Mouse (Mus musculus) limb, embryonic 13.5 days (tissue): ENCODE results near the gene Zfp3. TPM values are rescaled to one million over a fixed set of nuclear protein-coding genes. Genes with fewer than 3 reads are reported as not detected.

Source experiments
- ATAC-seq: fragments of 200-750 bp; cut with Nextera tagmentation; 2 replicates; pipeline ENCODE4 v1.8.0; 2017; ENCODE audit warnings: low read depth, moderate number of reproducible peaks, moderate TSS enrichment; ENCODE audit not compliant: low FRiP score
- H3K27ac ChIP-seq: fragments of 300-500 bp; sonication (generic); 2 replicates; pipeline ENCODE4 v1.5.1; 2015; ENCODE audit warnings: inconsistent platforms, mild to moderate bottlenecking, moderate library complexity
- H3K27me3 ChIP-seq: fragments of 300-500 bp; sonication (generic); 2 replicates; pipeline ENCODE4 v1.6.1; 2015; ENCODE audit warnings: mild to moderate bottlenecking, inconsistent platforms
- H3K36me3 ChIP-seq: fragments of 300-500 bp; sonication (generic); 2 replicates; pipeline ENCODE4 v1.6.1; 2015; ENCODE audit warnings: inconsistent platforms, mild to moderate bottlenecking, moderate library complexity
- H3K4me1 ChIP-seq: fragments of 300-500 bp; sonication (generic); 2 replicates; pipeline ENCODE4 v1.6.1; 2015; ENCODE audit warnings: inconsistent platforms
- H3K4me2 ChIP-seq: fragments of 300-500 bp; sonication (generic); replicated peaks from 2 replicates; pipeline ENCODE4 v1.6.1; 2015; ENCODE audit warnings: inconsistent platforms, mild to moderate bottlenecking, moderate library complexity
- H3K4me3 ChIP-seq: fragments of 300-500 bp; sonication (generic); 2 replicates; pipeline ENCODE4 v1.5.1; 2015; ENCODE audit warnings: moderate library complexity, mild to moderate bottlenecking, inconsistent platforms
- H3K9ac ChIP-seq: fragments of 300-500 bp; sonication (generic); 2 replicates; pipeline ENCODE4 v1.6.1; 2015; ENCODE audit warnings: mild to moderate bottlenecking, inconsistent platforms
- H3K9me3 ChIP-seq: fragments of 300-500 bp; sonication (generic); 2 replicates; pipeline ENCODE4 v1.6.1; 2016; ENCODE audit warnings: inconsistent platforms
- WGBS: fragments of 180-500 bp; shearing (Covaris S2); methylation state at CpG from one replicate; pipeline ENCODE4 v1.1.7; 2015; 5-methylcytosine and 5-hydroxymethylcytosine counted together
- polyA plus RNA-seq: library from polyadenylated mRNA; unstranded; fragments of >200 nt; fragmentation: Nextera tagmentation; extraction: Ambion mirVana; gene quantifications from 2 replicates; pipeline ENCODE4 v1.2.1, GENCODE M21; 2015

Zfp3 gene
- polyA plus RNA-seq, 1 experiment from 2014 or later, result 6.8 TPM

DNA sequence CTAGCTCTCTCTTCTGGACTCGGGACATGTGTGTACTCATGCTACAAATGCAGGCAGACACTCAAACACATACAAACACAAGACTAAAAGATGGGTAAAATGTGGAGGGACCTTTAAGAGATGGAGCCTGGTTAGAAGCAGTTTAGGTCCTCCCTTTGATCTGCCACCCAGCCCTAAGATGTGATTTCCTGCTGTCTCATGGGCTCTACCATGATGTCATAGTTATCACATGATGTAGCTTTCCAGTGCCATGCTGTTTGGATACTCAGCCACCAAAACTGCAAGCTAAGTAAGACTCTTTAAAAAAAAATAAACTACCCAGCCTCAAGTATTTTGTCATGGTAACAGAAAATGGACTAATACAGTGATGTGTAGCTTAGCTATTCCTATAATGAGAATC, 28.4 kb downstream of the Zfp3 start:
- no peaks in the 10 kb centered on the region for H3K4me1 ChIP-seq
- no peak for ATAC-seq
- H3K4me2 ChIP-seq, result no peak overlapping the region
- H3K9ac ChIP-seq, result no peak overlapping the region
- H3K36me3 ChIP-seq, result no peaks in the 10 kb centered on the region
- H3K4me3 ChIP-seq, result no peak overlapping the region
- 84% methylated on average over 1 of the region's 1 CpGs for WGBS
- H3K27ac ChIP-seq, result no peak overlapping the region
- no peaks in the 10 kb centered on the region for H3K27me3 ChIP-seq
- H3K9me3 ChIP-seq, result no peaks in the 10 kb centered on the region

- no peak overlapping the region for H3K4me2 ChIP-seq
- H3K4me3 ChIP-seq, result no peak overlapping the region
- no peaks in the 10 kb centered on the region for H3K4me1 ChIP-seq
- H3K9ac ChIP-seq, result no peak overlapping the region
- H3K27ac ChIP-seq, result no peak overlapping the region
- no peaks in the 10 kb centered on the region for H3K27me3 ChIP-seq
- no peaks in the 10 kb centered on the region for H3K36me3 ChIP-seq
- no peaks in the 10 kb centered on the region for H3K9me3 ChIP-seq
- no peak for ATAC-seq
- 90% methylated on average over 2 of the region's 2 CpGs for WGBS
Measured at GRCm38 (mm10) chr11:70802208-70802864, 38.3 kb downstream of the Zfp3 start.

- H3K4me1 ChIP-seq, result no peaks in the 10 kb centered on the region
- H3K27me3 ChIP-seq, result no peaks in the 10 kb centered on the region
- H3K9me3 ChIP-seq, result no peaks in the 10 kb centered on the region
- no peak overlapping the region for H3K9ac ChIP-seq
- H3K36me3 ChIP-seq, result no peaks in the 10 kb centered on the region
- H3K4me3 ChIP-seq, result no peak overlapping the region
- H3K4me2 ChIP-seq, result no peak overlapping the region
- 71% methylated on average over 2 of the region's 2 CpGs for WGBS
- no peak for ATAC-seq
- no peak overlapping the region for H3K27ac ChIP-seq
Measured at GRCm38 (mm10) chr11:70802865-70803261, 38.9 kb downstream of the Zfp3 start.

- H3K4me2 ChIP-seq, result no peak overlapping the region
- 78% methylated on average over 6 of the region's 6 CpGs for WGBS
- no peaks in the 10 kb centered on the region for H3K27me3 ChIP-seq
- no peak overlapping the region for H3K4me3 ChIP-seq
- no peak overlapping the region for H3K9ac ChIP-seq
- H3K9me3 ChIP-seq, result no peaks in the 10 kb centered on the region
- ATAC-seq, result no peak
- H3K4me1 ChIP-seq, result no peaks in the 10 kb centered on the region
- H3K36me3 ChIP-seq, result no peaks in the 10 kb centered on the region
- H3K27ac ChIP-seq, result no peak overlapping the region
Measured at GRCm38 (mm10) chr11:70803711-70804200, 39.7 kb downstream of the Zfp3 start.

DNA sequence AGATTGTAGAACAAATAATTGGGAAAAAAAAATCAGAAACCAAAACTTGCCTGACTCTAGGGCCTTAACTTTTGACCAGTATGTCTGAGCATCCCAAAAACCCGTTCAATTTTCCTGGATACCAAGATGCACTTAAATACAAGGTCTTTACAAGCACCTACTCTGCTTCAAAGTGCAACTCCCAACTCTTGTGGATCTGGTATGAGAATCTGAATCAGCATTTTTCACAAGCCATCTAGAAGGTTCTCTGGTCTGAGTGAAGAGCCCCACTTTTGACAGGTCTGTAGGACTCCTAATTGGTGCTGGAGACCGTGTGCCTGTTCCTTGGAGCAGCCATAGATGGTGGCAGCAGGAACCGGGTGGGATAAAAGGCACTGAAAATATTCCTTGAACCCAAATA, 40.4 kb downstream of the Zfp3 start:
- Histone ChIP-seq H3K4me2 (no peak overlapping the region), H3K27me3 (no peaks in the 10 kb centered on the region), H3K27ac (no peak overlapping the region), H3K9ac (no peak overlapping the region), H3K36me3 (no peaks in the 10 kb centered on the region), H3K4me1 (no peaks in the 10 kb centered on the region), H3K9me3 (no peaks in the 10 kb centered on the region), H3K4me3 (no peak overlapping the region)
- no peak for ATAC-seq
- 72% methylated on average over 3 of the region's 3 CpGs for WGBS

DNA sequence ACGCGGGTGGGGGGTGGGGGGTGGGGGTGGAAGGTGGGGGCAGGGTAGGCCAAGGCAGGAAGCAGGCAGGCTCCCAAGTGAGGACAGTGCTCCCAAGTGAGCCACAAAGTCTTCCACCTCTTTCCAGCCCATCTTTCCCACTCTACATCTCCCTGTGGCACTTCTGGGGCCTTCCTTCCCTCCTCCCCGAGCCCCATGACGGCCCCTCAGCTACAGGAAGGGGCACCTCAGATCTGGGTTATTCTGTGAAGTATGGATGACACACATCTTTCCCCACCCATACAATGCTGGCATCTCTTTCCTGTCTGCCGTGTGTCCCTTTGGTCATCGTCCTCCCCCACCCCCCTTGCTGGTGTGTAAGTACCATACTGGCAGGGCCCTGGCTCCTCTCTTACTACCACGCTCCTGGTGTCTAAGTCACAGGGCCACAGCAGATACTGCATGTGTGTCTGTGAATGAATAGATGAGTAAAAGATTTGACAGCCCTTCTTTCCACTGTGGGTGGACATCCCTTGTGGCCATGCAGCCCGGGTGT, 41.7 kb downstream of the Zfp3 start:
- Histone ChIP-seq H3K4me1 (no peaks in the 10 kb centered on the region), H3K27me3 (no peaks in the 10 kb centered on the region), H3K36me3 (no peaks in the 10 kb centered on the region), H3K4me2 (no peak overlapping the region), H3K9me3 (no peaks in the 10 kb centered on the region), H3K9ac (no peak overlapping the region), H3K27ac (no peak overlapping the region), H3K4me3 (no peak overlapping the region)
- no peak for ATAC-seq
- 86% methylated on average over 8 of the region's 8 CpGs for WGBS

DNA sequence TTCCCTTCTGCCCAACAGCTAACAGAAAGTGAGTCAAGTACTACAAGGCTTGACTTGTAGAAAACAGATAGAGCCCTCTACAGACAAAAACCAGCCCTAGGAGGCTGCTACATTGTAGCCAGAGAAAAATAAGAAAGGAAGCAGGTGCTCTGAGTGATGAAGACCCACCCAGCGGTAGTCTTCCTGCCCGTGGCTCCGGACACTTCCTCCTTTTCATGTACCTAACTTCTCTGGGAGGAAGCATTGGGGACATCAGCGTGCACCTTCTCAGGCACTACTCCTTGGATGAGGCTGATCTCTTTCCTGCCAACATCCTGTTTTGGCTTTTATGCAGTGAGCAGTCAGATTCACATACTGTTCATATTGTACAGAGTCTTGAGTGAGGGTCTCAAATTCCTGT, 42.7 kb downstream of the Zfp3 start:
- Histone ChIP-seq H3K27ac (no peak overlapping the region), H3K4me3 (no peak overlapping the region), H3K9ac (no peak overlapping the region), H3K9me3 (no peaks in the 10 kb centered on the region), H3K4me1 (no peaks in the 10 kb centered on the region), H3K36me3 (no peaks in the 10 kb centered on the region), H3K4me2 (no peak overlapping the region), H3K27me3 (no peaks in the 10 kb centered on the region)
- no peak for ATAC-seq
- WGBS, result 85% methylated on average over 4 of the region's 4 CpGs

DNA sequence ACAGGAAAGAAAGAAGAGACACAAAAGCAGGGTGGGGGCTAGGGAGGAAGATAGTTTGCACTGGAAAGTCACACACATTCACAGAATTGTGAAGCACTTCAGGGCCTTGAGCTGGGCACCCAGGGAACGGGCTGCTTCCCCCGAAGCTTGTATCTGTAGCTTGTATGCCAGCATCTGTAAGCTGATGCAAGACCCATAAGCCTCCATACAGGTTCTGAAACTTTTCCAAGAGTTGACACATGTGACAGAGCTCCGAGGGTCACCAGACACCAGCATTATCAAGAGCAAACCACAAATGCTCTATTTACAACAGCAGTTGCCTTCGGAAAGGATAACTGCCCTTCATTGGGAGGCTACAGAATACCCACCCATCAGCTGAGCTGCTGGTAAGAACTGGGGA, 43.6 kb downstream of the Zfp3 start:
- Histone ChIP-seq H3K4me1 (no peaks in the 10 kb centered on the region), H3K9me3 (no peaks in the 10 kb centered on the region), H3K27ac (no peak overlapping the region), H3K4me3 (no peak overlapping the region), H3K36me3 (no peaks in the 10 kb centered on the region), H3K27me3 (no peaks in the 10 kb centered on the region), H3K9ac (no peak overlapping the region), H3K4me2 (no peak overlapping the region)
- no peak for ATAC-seq
- WGBS, result 86% methylated on average over 4 of the region's 4 CpGs

DNA sequence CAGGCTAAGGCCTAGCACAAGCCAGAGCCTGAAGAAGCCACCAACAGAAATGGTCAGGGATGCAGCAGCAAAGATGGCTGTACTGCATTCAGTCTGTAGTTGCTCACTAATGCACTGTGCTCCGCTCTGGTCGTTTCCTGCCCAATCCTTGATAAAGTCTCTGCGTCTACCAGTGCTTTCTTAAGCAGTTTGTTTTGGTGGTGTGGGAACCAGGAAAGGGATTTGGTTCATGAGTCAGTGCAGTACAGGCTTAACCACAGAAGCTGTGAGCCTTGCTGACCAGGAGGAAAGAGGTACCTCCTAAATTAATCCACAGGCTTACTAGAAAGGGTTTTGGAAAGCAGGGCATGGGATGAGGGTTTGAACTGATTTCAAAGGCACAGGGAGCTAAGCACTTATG, 44.1 kb downstream of the Zfp3 start:
- no peak overlapping the region for H3K9ac ChIP-seq
- no peaks in the 10 kb centered on the region for H3K4me1 ChIP-seq
- H3K36me3 ChIP-seq, result no peaks in the 10 kb centered on the region
- H3K4me3 ChIP-seq, result no peak overlapping the region
- ATAC-seq, result no peak
- H3K9me3 ChIP-seq, result no peaks in the 10 kb centered on the region
- 73% methylated on average over 3 of the region's 3 CpGs for WGBS
- no peaks in the 10 kb centered on the region for H3K27me3 ChIP-seq
- H3K4me2 ChIP-seq, result no peak overlapping the region
- no peak overlapping the region for H3K27ac ChIP-seq

- H3K27ac ChIP-seq, result no peak overlapping the region
- no peak overlapping the region for H3K4me3 ChIP-seq
- no peaks in the 10 kb centered on the region for H3K9me3 ChIP-seq
- no peak for ATAC-seq
- WGBS, result 5% methylated on average over 1 of the region's 1 CpGs
- no peaks in the 10 kb centered on the region for H3K36me3 ChIP-seq
- H3K4me2 ChIP-seq, result no peak overlapping the region
- no peaks in the 10 kb centered on the region for H3K4me1 ChIP-seq
- no peak overlapping the region for H3K9ac ChIP-seq
- H3K27me3 ChIP-seq, result no peaks in the 10 kb centered on the region
Measured at GRCm38 (mm10) chr11:70809011-70809410, 45.0 kb downstream of the Zfp3 start.

DNA sequence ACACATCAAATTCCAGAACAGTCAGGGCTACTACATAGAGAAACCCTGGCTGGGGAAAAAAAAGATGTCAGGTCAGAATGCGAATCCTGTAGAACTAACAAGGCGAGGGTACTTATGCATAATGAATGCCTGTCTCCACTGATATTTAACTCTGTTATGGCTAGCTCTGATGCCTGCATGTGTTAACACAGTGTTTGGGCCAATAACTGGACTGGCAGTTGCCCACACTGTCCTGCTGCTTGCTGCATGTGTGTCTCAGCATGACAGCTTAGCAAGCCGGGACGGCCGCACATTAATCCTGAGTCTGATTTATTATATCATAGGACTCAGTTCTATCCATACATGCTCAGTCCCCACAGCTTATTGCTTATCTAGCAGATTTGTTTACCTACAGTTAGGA, 47.0 kb downstream of the Zfp3 start:
- Histone ChIP-seq H3K27ac (no peak overlapping the region), H3K4me2 (no peak overlapping the region), H3K4me1 (no peaks in the 10 kb centered on the region), H3K9me3 (no peaks in the 10 kb centered on the region), H3K36me3 (no peaks in the 10 kb centered on the region), H3K9ac (no peak overlapping the region), H3K4me3 (no peak overlapping the region), H3K27me3 (no peaks in the 10 kb centered on the region)
- ATAC-seq, result no peak
- 78% methylated on average over 5 of the region's 5 CpGs for WGBS

DNA sequence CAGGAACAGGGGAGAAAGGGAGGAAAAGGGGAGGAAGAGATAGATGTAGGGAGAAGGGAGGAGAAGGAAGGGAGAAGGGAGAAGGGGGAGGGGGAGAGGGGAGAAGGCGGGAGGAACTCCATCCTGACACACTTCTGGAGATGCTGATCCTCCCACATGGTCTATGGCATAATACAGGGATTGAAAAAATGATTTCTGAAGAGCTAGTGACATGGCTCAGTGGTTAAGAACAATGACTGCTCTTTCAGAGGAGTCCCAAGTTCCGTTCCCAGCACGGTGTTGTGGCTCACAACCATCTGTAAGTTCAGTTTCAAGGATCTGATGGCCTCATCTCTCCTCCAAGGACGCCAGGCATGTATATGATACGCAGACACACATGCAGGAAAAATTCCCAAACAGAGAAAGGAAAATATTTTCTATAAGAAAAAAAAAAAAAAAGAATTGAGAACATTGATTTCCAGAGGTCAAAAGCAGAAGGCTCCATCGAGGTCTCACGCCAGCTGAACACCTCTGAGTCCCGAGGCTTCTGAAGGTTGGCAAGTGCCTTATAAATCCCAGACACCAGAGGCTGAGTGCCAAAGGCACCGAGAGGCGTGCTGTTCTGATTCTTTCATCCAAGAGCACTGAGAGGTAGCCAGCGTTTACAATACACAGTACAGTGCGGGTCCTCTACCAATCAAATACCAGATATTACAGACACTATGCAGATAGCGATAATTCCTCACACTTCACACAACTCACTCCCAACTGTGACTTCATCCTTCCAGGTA, 47.6 kb downstream of the Zfp3 start:
- Histone ChIP-seq H3K9me3 (no peaks in the 10 kb centered on the region), H3K27me3 (no peaks in the 10 kb centered on the region), H3K4me3 (no peak overlapping the region), H3K4me2 (no peak overlapping the region), H3K36me3 (no peaks in the 10 kb centered on the region), H3K9ac (no peak overlapping the region), H3K4me1 (no peaks in the 10 kb centered on the region), H3K27ac (no peak overlapping the region)
- ATAC-seq, result no peak
- 75% methylated on average over 13 of the region's 13 CpGs for WGBS
